Mouse (Mus musculus) WW6 (cell line): ENCODE results near the gene Sf3b3.

ENCODE experiments used
- DNase-seq: peaks from one replicate; pipeline ENCODE4 v3.0.0-alpha.2; 2013; ENCODE audit warnings: low read depth, low spot score

Gene Sf3b3

DNA sequence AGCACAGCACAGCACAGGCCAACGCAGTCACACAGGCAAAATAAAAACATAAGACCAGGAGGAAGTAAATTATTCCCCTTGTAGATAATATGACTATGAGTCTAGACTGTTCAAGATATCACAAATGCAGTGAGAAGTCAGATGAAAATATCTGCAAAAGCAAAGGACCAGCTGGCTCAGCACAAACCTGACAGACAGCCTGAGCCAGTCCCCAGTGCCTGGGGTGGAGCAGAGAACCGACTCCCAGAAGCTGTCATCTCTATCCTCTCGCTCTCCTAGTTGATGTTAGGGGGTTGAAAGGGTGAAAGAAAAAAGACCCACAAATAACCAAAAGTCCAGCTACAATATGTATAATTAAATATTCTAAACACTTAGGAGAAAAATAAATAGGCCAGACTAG is 70.9 kb downstream of the Sf3b3 start:
- no peak for DNase-seq

DNA sequence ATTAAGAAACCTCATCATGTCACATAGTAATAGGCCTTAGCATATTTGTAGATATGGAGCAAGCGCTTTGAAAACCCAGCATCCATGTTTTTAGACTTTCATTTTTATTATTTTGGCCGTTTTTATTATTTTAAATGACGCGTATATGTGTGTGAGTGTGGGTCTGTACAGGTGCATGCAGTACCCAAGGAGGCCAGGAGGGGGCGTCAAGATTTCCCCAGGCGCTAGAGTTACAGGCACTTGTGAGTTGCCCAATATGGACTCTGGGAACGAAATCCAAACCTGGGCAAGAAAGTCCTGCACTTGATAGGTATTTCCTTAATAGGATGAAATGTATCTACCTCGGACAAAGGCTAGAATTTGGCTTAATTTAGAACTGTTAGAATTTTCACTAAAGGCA is 71.3 kb downstream of the Sf3b3 start:
- DNase-seq: no peak

DNA sequence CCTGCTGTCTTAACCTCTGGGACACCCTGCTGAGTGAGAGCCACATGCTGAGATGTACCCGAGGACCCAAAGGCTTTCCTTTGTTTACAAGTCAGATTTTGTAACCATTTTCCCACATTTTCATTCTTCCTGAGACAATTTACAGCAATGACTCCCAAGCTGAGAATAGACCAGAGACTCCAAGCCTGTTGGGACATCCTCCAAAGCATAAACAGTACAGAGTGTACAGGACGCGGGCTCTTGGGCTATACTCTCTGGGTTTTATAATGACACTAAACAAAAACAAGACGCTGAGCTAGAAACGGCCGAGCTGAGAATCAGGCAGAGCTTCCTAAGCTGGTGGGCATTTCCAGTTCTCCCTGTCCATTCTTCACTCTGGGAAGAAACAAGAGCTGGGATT is 71.9 kb downstream of the Sf3b3 start:
- DNase-seq: no peak

DNA sequence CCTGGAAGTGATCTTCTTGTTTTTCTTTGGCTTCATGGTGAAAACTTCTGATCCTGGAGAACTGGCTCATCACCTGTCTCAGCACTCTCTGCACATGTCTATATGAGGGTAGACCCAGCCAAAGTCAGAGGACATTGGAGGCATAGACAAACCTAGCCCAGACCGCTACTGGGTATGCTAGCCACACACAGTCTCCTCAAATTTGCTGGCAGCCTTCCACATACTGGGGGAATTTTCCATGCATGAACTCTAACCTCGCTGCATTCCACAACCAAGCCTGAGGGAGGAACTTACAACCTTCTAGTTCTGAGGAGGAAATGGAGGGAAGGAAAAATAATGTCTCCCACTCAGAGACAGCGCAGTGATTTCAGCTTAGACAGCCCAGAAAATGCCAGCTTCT is 72.5 kb downstream of the Sf3b3 start:
- DNase-seq: no peak

DNA sequence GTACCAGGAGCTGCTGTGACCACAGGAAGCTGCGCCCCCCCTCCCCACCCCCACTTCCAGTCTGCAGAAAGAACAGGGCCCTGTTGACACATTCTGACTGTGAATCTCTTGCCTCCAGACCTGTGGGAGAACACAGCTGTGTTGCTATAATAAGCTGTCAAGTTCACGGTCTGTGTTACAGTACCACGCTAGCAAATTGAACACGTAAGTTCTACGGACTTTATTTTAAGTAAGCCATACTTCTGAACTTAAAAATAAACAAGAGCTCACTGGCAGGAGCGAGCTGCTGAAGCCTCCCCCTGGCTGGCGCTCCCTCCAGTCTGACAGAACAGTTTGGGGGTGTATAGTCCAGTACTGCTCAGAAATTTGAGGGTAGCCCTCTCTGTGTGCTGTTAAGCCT is 74.1 kb downstream of the Sf3b3 start:
- no peak for DNase-seq

DNA sequence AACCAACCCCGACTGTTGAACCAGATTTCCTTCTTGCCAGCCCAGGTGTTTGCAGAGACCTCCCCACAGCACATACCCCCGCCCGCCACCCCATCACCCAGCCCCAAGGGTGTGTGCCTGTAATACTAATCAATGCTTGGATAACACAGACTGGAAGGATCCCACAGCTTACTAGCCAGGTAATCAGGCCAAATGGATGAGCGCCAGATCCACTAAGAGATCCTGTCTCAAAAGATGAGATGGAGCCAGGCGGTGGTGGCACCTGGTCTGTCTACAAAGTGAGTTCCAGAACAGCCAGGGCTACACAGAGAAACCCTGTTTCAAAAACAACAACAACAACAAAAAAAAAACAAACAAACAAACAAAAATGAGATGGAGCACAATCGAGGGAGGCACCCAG is 79.3 kb downstream of the Sf3b3 start:
- DNase-seq: no peak

DNA sequence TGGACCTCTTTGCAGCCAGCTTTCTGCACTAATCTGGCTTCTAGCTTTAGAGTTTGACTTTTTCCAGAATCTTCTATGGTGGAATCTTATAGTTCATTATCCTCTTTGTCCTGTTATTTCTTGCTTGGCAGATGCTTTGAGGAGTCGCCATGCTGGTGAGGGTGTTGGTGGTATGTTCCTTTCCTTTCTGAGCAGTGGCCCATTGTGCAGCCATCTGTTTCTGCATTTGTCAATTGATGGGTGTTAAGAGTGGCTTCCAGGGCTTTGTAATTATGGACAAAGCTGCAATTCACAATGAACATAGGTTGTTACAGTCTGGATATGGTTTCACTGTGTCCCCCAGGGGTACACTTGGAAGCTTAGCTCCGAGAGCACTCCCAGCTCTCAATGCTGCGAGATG is 81.9 kb downstream of the Sf3b3 start:
- no peak for DNase-seq

DNA sequence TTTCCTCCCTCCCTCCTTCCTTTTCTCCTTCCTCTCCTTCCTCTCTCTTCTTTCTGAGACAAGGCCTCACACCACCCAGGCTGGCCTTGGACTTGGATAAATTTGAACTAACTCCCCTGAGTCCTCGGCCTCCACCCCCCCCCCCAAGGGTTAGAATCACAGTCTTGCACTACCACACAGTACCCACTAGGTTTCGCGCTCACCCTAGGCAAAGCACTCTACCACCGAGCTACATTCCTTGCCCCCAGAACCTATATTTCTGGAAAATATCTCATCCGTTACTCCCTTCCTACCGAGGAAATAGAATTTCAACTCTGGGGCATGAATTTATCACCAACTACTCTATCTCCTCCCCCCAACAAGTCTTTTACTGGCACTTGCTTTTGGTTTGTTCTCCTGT is 84.6 kb downstream of the Sf3b3 start:
- DNase-seq: no peak

DNA sequence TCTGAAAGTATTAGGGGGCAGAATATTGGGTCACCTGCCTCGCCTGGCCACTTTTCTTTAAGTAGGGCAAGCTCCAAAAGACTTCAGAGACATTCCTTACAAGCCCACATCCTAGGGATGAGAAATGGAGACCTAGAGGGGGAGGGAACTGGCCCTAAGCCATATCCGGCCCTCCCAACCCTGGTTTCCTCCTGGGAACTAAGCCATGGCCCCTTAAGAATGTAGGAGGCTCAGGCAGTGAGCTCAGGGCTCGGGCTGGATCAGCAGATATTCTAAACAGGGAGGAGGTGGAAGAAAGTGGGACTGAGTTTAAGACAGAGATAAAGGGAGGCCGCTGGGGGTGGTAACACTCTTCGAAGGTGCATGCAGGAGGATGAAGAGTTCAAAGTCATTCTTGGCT is 85.4 kb downstream of the Sf3b3 start:
- no peak for DNase-seq

DNA sequence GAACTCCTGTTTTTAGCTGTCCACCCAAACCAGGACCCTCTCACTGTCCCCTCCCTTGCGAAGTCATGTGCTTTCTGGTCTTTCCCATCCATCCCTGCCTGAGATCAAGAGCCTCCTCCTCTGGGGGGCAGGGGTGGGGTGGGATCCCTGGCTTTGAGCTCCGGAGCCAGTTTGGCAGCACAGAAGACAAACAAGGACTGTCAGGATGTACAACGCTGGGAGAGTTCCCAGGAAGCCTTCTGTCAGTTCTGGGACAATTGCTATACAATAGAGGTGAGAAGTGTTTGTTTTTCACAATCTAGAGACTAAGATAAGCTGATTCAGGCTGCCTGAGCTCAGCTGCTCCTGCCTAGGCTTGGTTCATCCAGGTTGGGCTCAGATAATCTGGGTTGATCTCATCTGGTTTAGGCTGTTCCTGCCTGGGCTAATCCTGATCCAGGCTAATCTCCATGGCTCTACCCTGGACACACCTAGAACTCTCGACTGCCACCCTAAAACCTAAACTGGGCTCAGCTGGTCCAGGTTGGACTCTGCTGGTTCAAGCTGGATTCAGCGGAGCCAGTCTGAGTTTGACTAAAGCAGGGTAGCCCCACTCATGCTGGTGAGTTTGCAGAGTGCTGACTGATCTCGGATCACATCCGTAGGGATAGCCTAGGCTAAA is 86.2 kb downstream of the Sf3b3 start:
- DNase-seq: no peak
